8 mouse cellular contexts compared by ENCODE assay signal in genomic region chr3:79566716-79567691, GRCm38 (mm10). TPM values are rescaled to one million over a fixed set of nuclear protein-coding genes. Genes with fewer than 3 reads are reported as not detected.
DNase-seq lines count a peak whose midpoint lies in the region; ATAC-seq and TF ChIP-seq lines count a peak whose summit lies in the region.

No protein-coding gene starts in this region.

- H3K4me2 ChIP-seq in embryonic facial prominence, embryonic 15.5 days (replicated peaks) = peak overlapping the region; percentile 83
- peak overlapping the region; percentile 91 for H3K4me2 ChIP-seq in hindbrain, embryonic 13.5 days
- peak overlapping the region; percentile 91 for H3K4me2 ChIP-seq in liver, embryonic 14.5 days (ENCODE audit: low read depth)

- TF ChIP-seq CTCF in lung, adult 2 months (IDR thresholded peaks at IDR 0.05; ENCODE audit: insufficient read depth, low read length) = no peak
- no peak for TF ChIP-seq CTCF in liver, embryonic 14.5 days (IDR thresholded peaks at IDR 0.05; ENCODE audit: low read depth)

- no peak for TF ChIP-seq POLR2A in lung, adult 2 months (IDR thresholded peaks at IDR 0.05; ENCODE audit: borderline replicate concordance, extremely low read depth, low read depth, low read length)

- no peaks in the 10 kb centered on the region for H3K27me3 ChIP-seq in embryonic facial prominence, embryonic 15.5 days
- H3K27me3 ChIP-seq in hindbrain, embryonic 13.5 days = no peaks in the 10 kb centered on the region
- H3K27me3 ChIP-seq in liver, embryonic 14.5 days (ENCODE audit: control insufficient read depth, insufficient read depth, low read length) = no peaks in the 10 kb centered on the region

- peak overlapping the region; percentile 78; the same call in 1 of the 2 replicates for H3K27ac ChIP-seq in embryonic facial prominence, embryonic 15.5 days (replicated peaks)
- H3K27ac ChIP-seq in hindbrain, embryonic 13.5 days = peak overlapping the region; percentile 85
- peak overlapping the region; percentile 93 for H3K27ac ChIP-seq in liver, embryonic 14.5 days

- H3K4me3 ChIP-seq in lung, adult 2 months (replicated peaks; ENCODE audit: extremely low read depth, low read depth, low read length) = peak overlapping the region; percentile 93
- peak overlapping the region; percentile 82 for H3K4me3 ChIP-seq in embryonic facial prominence, embryonic 15.5 days (replicated peaks)
- peak overlapping the region; percentile 86 for H3K4me3 ChIP-seq in hindbrain, embryonic 13.5 days
- peak overlapping the region; percentile 83 to 95 for H3K4me3 ChIP-seq in liver, embryonic 14.5 days (ENCODE audit: insufficient read depth in 1 of 2, low read depth in 2 of 2, low read length in 2 of 2)

- WGBS in lung, adult 2 months = 1% methylated on average over 53 of the region's 60 CpGs
- WGBS in embryonic facial prominence, embryonic 15.5 days = 1% methylated on average over 58 of the region's 60 CpGs
- WGBS in hindbrain, embryonic 13.5 days = 2% methylated on average over 60 of the region's 60 CpGs
- WGBS in liver, embryonic 14.5 days (ENCODE audit: insufficient replicate concordance) = 2% methylated on average over 54 of the region's 60 CpGs

- no peaks in the 10 kb centered on the region for H3K9me3 ChIP-seq in embryonic facial prominence, embryonic 15.5 days (replicated peaks)
- no peaks in the 10 kb centered on the region for H3K9me3 ChIP-seq in hindbrain, embryonic 13.5 days
- no peaks in the 10 kb centered on the region for H3K9me3 ChIP-seq in liver, embryonic 14.5 days (ENCODE audit: control insufficient read depth, low read length)

- DNase-seq in lung, adult 2 months = peak; percentile 60
- DNase-seq in lung, postnatal 25 days (ENCODE audit: low spot score) = no peak
- peak; percentile 5 for DNase-seq in T-cell, adult 2 months (ENCODE audit: low spot score)
- no peak for DNase-seq in liver, embryonic 14.5 days (ENCODE audit: low read depth in 3 of 3, low spot score in 3 of 3)
- peak; percentile 26 to 37 for DNase-seq in right cerebral cortex, adult 2 months (ENCODE audit: low spot score in 2 of 2)

- TF ChIP-seq EP300 in liver, embryonic 14.5 days (IDR thresholded peaks at IDR 0.05; ENCODE audit: low read depth) = no peak

- peak overlapping the region; percentile 69 for H3K9ac ChIP-seq in embryonic facial prominence, embryonic 15.5 days
- peak overlapping the region; percentile 91 for H3K9ac ChIP-seq in hindbrain, embryonic 13.5 days
- H3K9ac ChIP-seq in liver, embryonic 14.5 days (replicated peaks) = peak overlapping the region; percentile 87

- no peak; the same call in 1 of the 2 replicates for ATAC-seq in embryonic facial prominence, embryonic 15.5 days (ENCODE audit: insufficient number of reproducible peaks, low FRiP score, low TSS enrichment, low read depth)
- peak; percentile 4 for ATAC-seq in hindbrain, embryonic 13.5 days (ENCODE audit: low FRiP score)
- ATAC-seq in liver, embryonic 14.5 days (ENCODE audit: insufficient read depth) = peak; percentile 46
- no peak for ATAC-seq in activated CD4-positive, CD25-positive, alpha-beta regulatory T cell, adult 4 months

- no peaks in the 10 kb centered on the region for H3K36me3 ChIP-seq in embryonic facial prominence, embryonic 15.5 days
- no peaks in the 10 kb centered on the region for H3K36me3 ChIP-seq in hindbrain, embryonic 13.5 days
- no peaks in the 10 kb centered on the region for H3K36me3 ChIP-seq in liver, embryonic 14.5 days (replicated peaks; ENCODE audit: control insufficient read depth, insufficient read depth, low read depth)

- no peaks in the 10 kb centered on the region; the same call in 1 of the 2 replicates for H3K4me1 ChIP-seq in lung, adult 2 months (ENCODE audit: control insufficient read depth, insufficient read depth, low read length)
- H3K4me1 ChIP-seq in embryonic facial prominence, embryonic 15.5 days = peaks cover 12% of the 10 kb centered on the region
- H3K4me1 ChIP-seq in hindbrain, embryonic 13.5 days (replicated peaks) = peaks cover 23% of the 10 kb centered on the region
- H3K4me1 ChIP-seq in liver, embryonic 14.5 days (replicated peaks; ENCODE audit: control insufficient read depth in 2 of 2, insufficient read depth in 2 of 2, low read length in 1 of 2) = peaks cover 17 to 26% of the 10 kb centered on the region in 2 experiments

RNA-seq across cellular contexts. Expression of gene Fnip2, which starts 0.6 kb away (rescaled TPM):
- polyA plus RNA-seq in lung, adult 2 months (2012; rRNA removed) = 5.7 and 10.2 TPM in 2 replicates
- polyA plus RNA-seq in embryonic facial prominence, embryonic 15.5 days (2015; fragmentation: Nextera tagmentation; extraction: Ambion mirVana) = 3.5 and 3.7 TPM in 2 replicates
- 4.7 and 6.1 TPM in 2 replicates for polyA plus RNA-seq in hindbrain, embryonic 13.5 days (2015; fragmentation: Nextera tagmentation; extraction: Ambion mirVana)
- polyA plus RNA-seq in liver, embryonic 14.5 days (2012; rRNA removed) = 5.2 and 5.9 TPM in 2 replicates
- polyA plus RNA-seq in liver, embryonic 14.5 days (2014; fragmentation: Nextera tagmentation; extraction: Ambion mirVana) = 3.5 TPM in 2 replicates
- polyA plus RNA-seq in activated CD4-positive, CD25-positive, alpha-beta regulatory T cell, adult 4 months (2017; shearing (Covaris generic)) = under 1 TPM; 0.34 to 0.46 TPM

RNA-seq across cellular contexts. Expression of gene Ppid, which starts 24.1 kb away (rescaled TPM):
- 5.8 and 9.1 TPM in 2 replicates for polyA plus RNA-seq in lung, adult 2 months (2012; rRNA removed)
- polyA plus RNA-seq in embryonic facial prominence, embryonic 15.5 days (2015; fragmentation: Nextera tagmentation; extraction: Ambion mirVana) = 148 and 158 TPM in 2 replicates
- 153 and 155 TPM in 2 replicates for polyA plus RNA-seq in hindbrain, embryonic 13.5 days (2015; fragmentation: Nextera tagmentation; extraction: Ambion mirVana)
- polyA plus RNA-seq in liver, embryonic 14.5 days (2012; rRNA removed) = 27.5 and 59.5 TPM in 2 replicates
- polyA plus RNA-seq in liver, embryonic 14.5 days (2014; fragmentation: Nextera tagmentation; extraction: Ambion mirVana) = 97.9 and 109 TPM in 2 replicates
- polyA plus RNA-seq in activated CD4-positive, CD25-positive, alpha-beta regulatory T cell, adult 4 months (2017; shearing (Covaris generic)) = 100 to 1,000 TPM in 1 of 2 experiments, 10 to 100 TPM in 1; 99.8 to 114 TPM

Comparison
In these comparisons a context has a peak if more than half of its experiments do, and no peak if none do; other contexts are left out.
1. DNase-seq: peak in lung, adult 2 months (single experiment), T-cell, adult 2 months (single experiment) and right cerebral cortex, adult 2 months (2 of 2); none in lung, postnatal 25 days (single experiment) and liver, embryonic 14.5 days (0 of 3).
2. ATAC-seq: peak in hindbrain, embryonic 13.5 days (single experiment) and liver, embryonic 14.5 days (single experiment); none in embryonic facial prominence, embryonic 15.5 days (single experiment) and activated CD4-positive, CD25-positive, alpha-beta regulatory T cell, adult 4 months (single experiment).
3. Peak in every context shown above with its lines, with median percentiles within 50 percentile points of each other: H3K4me3 ChIP-seq, H3K27ac ChIP-seq, H3K4me2 ChIP-seq and H3K9ac ChIP-seq.